Mouse (Mus musculus): ENCODE measurements around the gene Tnfrsf9. TPM values are rescaled to one million over a fixed set of nuclear protein-coding genes. Genes with fewer than 3 reads are reported as not detected.

The Tnfrsf9 gene
- polyA plus RNA-seq, 1 experiment, result not detected

DNA sequence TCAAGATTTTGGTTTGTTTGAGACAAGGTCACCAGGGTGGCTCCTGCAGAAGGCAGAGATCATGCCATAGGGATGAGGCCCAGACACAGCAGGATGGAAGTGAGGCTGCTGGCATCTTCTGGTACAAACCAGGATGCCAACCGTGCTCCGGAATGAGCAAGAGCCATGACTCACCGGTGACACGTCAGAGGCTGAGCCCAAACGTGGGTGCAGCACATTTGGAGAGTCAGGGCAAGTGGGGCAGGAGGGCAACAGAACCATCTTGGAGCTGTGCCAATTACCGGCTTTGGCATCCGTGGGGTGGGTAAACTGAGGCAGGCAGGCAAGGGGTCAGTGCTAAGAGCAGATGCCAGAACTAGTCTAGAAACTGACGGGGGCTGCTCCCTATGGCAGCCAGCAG lies 58.9 kb downstream of the Tnfrsf9 start:
- no peak overlapping the region for H3K27ac ChIP-seq (replicated peaks; ENCODE audit: low read depth, low read length)

DNA sequence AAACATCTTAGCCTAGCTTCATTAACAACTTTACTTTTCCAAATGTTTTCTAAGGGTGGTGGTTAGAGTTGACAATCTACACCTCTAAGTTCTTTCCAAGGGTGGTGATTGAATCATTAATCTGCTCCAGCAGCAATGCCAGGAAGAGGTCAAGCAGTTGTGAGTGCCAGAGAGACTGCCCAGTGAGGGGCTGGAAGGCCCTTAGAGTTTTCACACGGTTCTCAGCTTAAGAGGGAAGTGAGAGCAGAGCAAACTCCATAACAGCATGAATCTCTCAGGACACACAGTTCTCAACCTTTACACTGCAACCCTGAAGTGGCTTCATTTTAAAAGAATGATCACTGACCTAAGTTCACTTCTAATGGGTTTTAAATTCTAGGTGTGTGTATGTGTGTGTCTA lies 60.8 kb downstream of the Tnfrsf9 start:
- no peak overlapping the region for H3K4me3 ChIP-seq (ENCODE audit: insufficient read depth, low read depth, low read length)
- no peaks in the 10 kb centered on the region for H3K4me1 ChIP-seq (ENCODE audit: control insufficient read depth, insufficient read depth, insufficient read length, low read length)
- H3K27ac ChIP-seq (replicated peaks; ENCODE audit: low read depth, low read length), result no peak overlapping the region

More for the DNA sequence above, 58.9 kb downstream of the Tnfrsf9 start:
- Histone ChIP-seq H3K4me1 (ENCODE audit: control insufficient read depth, insufficient read depth, insufficient read length, low read length) (no peaks in the 10 kb centered on the region), H3K4me3 (ENCODE audit: insufficient read depth, low read depth, low read length) (no peak overlapping the region)

DNA sequence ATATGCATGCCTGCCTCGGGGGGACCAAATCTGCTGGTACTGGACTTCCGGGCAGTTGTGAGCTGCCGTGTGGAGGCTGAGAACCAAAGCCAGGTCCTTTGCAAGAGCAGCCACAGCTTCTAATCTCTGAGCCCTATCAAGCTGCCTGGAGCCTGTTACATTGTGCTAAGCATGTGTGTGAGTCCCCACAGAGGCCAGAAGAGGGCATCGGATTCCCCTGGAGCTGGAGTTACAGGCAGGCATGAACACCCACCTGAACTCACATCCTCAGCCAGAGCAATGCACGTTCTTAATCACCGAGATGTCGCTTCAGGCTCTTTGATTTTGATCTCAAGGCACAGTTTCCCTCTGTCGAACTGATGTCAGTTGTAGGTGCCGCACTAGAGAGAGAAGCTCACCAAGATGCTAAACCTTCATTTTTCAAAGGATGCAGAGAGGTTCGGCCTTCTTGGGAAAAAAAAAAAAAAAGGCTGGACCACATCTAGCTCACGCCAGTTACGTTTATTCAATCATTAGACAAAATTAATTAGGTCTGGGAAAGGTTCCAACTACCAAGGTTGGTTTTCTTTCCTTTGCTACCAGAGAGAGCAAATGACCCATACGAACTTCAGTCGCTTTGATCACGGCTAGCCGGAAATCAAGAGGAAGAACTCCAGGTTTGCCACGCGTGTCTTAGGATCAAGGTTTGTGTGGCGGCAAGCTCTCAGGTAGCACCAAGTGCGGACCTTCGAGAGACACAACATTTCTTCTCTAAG lies 64.0 kb downstream of the Tnfrsf9 start:
- H3K4me1 ChIP-seq (ENCODE audit: control insufficient read depth, insufficient read depth, insufficient read length, low read length), result no peaks in the 10 kb centered on the region
- H3K4me3 ChIP-seq (ENCODE audit: insufficient read depth, low read depth, low read length), result no peak overlapping the region
- H3K27ac ChIP-seq (replicated peaks; ENCODE audit: low read depth, low read length), result no peak overlapping the region

DNA sequence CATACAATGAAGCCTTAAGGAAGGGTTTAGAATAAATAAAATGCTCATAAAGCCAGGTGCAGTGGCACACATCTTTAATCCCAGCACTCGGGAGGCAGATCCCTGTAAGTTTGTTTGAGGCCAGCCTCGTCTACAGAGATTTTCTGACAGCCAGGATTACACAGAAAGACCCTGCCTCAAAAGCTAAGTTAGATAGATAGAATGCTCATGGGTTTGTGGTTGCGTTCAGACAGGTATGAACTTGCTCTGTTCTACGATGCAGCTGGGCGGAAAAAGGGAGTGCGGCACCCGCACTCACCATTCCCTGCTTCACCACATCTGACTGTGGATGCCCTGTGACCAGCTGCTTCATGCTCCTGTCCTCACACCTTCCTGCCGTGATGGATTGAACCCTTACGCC lies 65.1 kb downstream of the Tnfrsf9 start:
- Histone ChIP-seq H3K4me1 (ENCODE audit: control insufficient read depth, insufficient read depth, insufficient read length, low read length) (no peaks in the 10 kb centered on the region), H3K4me3 (ENCODE audit: insufficient read depth, low read depth, low read length) (no peak overlapping the region), H3K27ac (replicated peaks; ENCODE audit: low read depth, low read length) (no peak overlapping the region)

DNA sequence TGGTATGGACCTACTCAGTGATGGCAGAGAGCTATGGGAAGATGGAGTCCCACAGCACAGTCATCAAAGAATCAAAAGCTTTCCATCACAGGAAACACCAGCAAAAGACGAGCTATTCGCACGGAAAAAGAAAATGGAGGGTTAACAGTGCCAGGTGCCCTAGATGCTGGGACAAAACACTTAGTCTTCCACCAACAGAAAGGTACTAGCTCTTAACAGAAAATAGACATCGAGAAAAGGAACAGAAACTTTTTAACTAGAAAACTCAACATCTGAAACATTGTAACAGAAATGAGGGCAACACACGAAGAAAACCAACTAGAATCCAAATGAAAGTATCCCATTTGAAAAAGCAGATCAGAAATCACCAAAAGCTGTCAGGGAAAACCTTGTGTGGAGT lies 65.8 kb downstream of the Tnfrsf9 start:
- Histone ChIP-seq H3K4me3 (ENCODE audit: insufficient read depth, low read depth, low read length) (no peak overlapping the region), H3K27ac (replicated peaks; ENCODE audit: low read depth, low read length) (no peak overlapping the region), H3K4me1 (ENCODE audit: control insufficient read depth, insufficient read depth, insufficient read length, low read length) (no peaks in the 10 kb centered on the region)

DNA sequence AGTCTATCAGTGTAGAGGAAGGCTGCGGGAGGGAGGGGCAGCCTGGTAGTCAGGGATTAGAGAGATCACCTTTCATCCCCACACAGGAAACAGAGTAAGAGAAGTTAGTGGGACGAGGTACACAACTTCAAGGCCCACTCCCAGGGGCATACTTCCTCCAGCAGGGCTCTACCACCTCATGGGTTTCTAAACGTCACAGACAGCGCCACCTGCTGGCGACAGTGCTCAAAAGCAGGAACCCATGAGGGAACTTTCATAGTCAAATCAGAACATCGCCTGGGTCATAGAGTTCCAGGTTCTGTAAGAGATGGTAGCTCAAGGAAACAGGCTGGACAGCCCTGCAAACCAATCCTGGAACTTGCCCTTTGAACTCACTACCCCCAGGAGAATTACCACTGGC lies 75.8 kb downstream of the Tnfrsf9 start:
- H3K27ac ChIP-seq (replicated peaks; ENCODE audit: low read depth, low read length), result no peak overlapping the region
- H3K4me1 ChIP-seq (ENCODE audit: control insufficient read depth, insufficient read depth, insufficient read length, low read length), result no peaks in the 10 kb centered on the region
- H3K4me3 ChIP-seq (ENCODE audit: insufficient read depth, low read depth, low read length), result no peak overlapping the region

Other genes starting within 250 kb of the Tnfrsf9 start
- gene Errfi1, start 60.6 kb upstream of the Tnfrsf9 start, polyA plus RNA-seq (2012; ENCODE audit: insufficient read depth, insufficient read length, missing spikeins), result 14.8 and 32.1 TPM in 2 replicates
- gene Park7, start 125 bp upstream of the Tnfrsf9 start, polyA plus RNA-seq (2012; ENCODE audit: insufficient read depth, insufficient read length, missing spikeins), result 176 and 208 TPM in 2 replicates
- not detected in 2 replicates for gene Uts2, start 82.5 kb downstream of the Tnfrsf9 start, polyA plus RNA-seq (2012; ENCODE audit: insufficient read depth, insufficient read length, missing spikeins)
- gene Per3, start 130.1 kb downstream of the Tnfrsf9 start, polyA plus RNA-seq (2012; ENCODE audit: insufficient read depth, insufficient read length, missing spikeins), result 7.0 and 17.9 TPM in 2 replicates
- 79.5 and 80.6 TPM in 2 replicates for gene Vamp3, start 143.4 kb downstream of the Tnfrsf9 start, polyA plus RNA-seq (2012; ENCODE audit: insufficient read depth, insufficient read length, missing spikeins)
- gene Gm13090, start 175.0 kb downstream of the Tnfrsf9 start, polyA plus RNA-seq (2012; ENCODE audit: insufficient read depth, insufficient read length, missing spikeins), result not detected in 2 replicates